Mouse (Mus musculus): ENCODE data around the gene Glb1.
"Not testable (repeated sequence)": the region's sequence is repeated elsewhere in the genome, so short reads cannot be mapped to it uniquely, and the experiment has no call there.

The Glb1 gene

DNA sequence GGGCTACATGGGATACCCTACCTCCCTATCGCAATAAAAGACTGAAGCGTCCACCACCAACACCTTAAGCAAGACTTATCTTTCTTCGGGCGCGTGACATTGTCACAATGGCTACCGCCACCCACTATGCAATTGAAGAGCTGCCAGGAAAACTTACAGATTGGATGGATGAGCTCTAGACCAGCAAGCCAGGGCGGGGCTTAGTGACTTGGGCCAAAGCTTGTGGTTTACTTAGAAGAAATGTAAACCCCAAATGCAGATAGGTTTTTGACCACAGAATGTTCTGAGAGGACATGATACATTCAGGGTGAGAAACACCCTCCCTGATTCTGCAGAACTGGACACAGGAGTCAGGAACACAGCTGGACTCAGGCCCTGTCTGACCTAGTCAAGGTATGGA, 100.2 kb downstream of the Glb1 start:
- no peak for DNase-seq (ENCODE audit: low spot score in 2 of 2)

DNA sequence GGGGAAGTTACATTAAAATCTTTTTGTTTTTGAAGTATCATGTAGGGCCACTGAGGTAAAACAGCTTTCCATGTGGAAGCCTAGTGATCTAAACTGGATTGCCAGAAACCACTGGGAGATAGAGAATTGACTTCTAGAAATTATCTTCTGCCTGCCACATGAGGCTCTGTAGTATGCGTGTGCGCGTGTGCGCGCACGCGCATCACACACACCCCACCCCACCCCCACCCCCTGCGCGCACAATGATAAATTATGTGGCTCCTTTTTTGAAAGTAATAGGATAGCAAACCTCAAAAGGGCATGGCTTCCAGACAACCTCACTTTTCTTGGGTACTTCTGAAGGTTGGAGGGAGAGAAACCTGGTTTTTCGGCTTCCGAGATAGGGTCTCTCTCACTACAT, 101.0 kb downstream of the Glb1 start:
- DNase-seq (ENCODE audit: low spot score in 2 of 2) = no peak

DNA sequence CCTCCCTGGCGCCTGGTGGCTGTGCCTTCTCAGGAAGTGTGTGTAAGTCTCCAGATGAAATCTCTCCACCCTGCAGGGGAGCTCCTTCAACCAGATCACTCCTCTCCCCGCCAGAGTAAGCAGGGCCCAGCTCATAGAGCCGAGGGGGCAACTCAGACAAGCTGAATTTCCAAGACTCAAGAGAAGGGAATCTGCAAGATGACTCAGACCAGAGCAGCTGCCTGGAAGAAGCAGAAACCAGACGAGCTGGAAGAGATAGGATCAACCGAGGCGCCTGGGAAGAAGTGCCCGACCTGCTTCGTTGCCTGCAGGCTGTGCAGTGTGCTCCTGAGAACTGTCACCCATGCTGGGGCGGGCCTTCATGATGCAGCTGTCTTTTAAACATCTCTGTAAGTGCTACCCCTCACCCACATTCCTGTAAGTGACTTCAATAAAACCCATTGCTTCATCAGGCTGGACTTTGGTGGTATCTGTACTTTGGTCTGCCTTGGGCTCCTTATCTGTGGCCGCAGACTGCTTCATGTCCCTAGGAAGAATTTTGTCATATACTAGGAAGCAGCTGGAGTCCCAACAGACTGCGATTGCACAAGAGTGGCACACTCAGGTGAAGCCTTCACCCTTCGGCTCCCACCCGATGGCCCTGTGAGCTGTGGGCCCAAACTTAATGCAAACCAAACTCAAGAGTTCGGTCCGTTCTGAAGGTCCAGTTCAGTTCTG, 102.0 kb downstream of the Glb1 start:
- no peak for DNase-seq (ENCODE audit: low spot score in 2 of 2)

DNA sequence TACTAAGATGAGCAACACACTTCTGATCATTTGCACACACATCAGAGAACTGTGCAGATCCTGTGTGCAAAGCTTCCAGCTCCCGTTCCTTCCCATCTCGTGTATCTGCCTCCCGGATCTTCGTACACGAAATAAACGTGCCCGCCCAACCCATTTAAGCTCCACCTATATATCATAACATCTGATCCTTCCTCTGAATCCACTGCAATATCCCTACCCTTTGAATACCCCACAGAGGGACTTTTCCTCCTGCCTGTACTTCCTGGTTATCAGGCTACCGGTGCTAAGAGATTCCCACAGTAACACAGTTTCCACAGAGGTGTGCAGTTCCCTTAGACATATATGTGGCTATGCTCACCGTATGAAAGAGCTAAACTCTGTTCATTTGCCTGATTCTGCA, 103.9 kb downstream of the Glb1 start, which contains the start of gene Ccr4:
TSS of gene Ccr4 (minus strand) at position 101 of the 400 bp plus-strand sequence.
- DNase-seq (ENCODE audit: low spot score in 2 of 2) = no peak

DNA sequence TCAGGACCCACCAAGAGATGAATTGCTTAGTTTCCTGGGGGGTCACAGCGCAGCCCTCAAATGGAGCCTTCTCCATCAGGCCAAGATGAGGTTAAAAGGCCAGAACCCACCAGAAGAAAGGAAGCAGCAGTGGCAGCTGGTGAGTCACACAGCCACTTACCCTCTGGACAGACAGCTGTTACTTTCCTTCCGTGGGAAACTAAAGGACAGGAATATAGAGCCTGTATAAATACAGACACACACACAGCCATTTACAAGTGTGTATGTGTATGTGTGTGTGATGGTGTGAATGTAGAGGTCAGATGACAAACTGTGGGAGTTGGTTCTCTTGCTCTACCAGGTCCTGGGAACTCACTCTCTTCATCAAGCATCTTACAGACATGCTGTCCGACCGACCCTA, 105.7 kb downstream of the Glb1 start:
- no peak for DNase-seq (ENCODE audit: low spot score in 2 of 2)

DNA sequence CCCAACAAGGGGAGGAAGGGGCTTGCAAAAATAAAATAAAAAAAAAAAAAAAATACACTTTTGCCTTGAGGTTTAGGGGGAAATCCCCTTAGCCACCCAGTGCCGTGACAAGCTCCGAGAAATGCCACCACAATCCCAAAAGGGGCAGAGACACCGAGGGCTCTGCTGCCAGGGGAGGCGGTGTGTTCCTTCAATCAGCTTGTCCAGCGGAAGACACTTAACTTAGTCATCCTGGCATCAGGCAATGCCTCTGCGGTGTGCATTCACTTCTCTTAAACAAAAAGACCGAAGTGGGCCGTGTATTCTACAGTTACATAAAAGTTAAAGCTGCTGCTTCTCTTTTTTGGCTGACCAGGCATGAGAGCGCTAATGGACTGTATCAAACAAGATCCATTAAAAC, 106.5 kb downstream of the Glb1 start:
- DNase-seq (ENCODE audit: low spot score in 2 of 2) = no peak

DNA sequence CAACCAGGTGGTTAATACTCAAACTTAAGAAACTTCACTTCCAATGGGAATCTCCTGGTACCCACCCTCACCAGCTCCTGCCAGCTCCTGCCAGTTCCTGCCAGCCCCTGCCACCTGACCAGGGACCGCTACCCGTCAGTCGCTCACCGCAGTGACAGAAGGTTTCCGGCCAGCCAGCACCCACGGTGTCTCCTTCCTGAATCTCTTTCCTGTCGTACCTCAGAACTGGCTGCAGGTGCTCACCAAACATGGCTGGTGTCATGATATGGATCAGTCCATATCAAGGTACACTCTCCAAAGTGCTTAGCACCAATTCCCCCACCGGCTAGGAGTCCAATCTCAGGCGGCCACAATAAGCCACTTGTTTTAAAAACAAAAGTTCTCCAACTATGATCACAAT, 108.9 kb downstream of the Glb1 start:
- DNase-seq (ENCODE audit: low spot score in 2 of 2) = no peak

DNA sequence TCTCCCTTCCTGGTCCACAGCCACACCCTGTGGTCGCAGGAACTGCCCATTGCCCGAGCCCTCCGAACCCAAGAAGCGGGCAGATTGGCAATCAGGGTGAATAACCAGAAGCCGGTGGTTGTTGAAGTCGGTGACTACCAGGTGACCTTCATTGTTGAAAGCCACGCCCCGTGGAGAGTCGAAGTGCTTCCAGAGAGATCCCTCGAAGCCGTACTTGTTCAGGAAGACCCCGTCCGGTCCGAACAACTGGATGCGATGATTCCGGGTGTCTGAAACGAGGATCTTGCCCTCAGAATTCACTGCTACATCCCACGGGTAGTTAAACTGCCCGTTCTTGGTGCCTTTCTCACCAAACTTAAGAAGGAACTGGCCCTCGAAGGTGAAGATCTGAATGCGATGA, 112.0 kb downstream of the Glb1 start:
- DNase-seq (ENCODE audit: low spot score in 2 of 2) = no peak

DNA sequence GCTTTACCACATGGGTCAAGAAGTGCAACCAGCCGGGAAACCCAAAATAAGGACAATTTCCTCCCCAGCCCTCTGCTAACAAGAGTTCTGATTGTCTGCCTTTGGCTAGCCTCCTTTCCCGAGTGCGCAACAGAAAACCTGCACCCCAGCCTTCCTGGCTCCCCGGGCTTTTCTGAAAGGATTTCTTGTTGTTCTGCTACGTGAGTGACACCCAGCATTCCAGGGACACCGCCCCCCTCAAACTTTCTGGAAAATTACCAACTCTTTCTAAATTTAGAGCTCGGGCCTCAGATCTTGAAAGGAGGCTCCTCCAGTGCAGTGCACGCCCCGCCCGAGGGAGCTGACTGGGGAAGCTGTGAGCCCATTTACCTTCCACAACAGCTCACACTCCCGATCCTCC, 114.5 kb downstream of the Glb1 start, which contains the start of gene C130032M10Rik:
TSS of gene C130032M10Rik (plus strand) at position 334 of the 400 bp plus-strand sequence.
- no peak for DNase-seq (ENCODE audit: low spot score in 2 of 2)

DNA sequence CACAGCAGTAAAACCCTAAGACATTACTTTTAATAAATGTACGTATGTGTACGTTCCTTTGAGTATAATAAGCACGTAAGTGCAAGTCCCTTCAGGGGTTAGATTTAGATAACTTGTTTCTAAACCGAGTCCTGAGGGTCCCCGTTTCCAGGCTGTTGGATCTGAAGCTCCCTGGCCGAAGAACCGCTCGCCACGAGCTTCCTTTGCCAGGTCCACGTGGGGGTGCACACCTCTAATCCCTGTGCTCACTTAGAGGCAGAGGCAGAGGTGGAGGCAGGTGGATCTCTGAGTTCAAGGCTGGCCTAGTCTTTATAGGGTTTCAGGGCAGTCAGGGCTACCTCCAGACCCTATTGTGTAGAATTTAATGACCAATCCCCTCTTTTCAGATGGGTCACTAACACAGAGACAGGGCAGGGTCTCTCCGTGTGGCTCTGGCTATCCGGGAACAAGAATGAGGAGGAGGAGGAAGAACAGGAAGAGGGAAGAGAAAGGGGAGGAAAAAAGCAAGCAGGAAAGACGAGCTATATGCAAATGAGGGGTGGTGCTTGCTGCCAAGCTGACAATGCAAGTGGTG, 117.1 kb downstream of the Glb1 start:
- no peak for DNase-seq (ENCODE audit: low spot score in 2 of 2)

DNA sequence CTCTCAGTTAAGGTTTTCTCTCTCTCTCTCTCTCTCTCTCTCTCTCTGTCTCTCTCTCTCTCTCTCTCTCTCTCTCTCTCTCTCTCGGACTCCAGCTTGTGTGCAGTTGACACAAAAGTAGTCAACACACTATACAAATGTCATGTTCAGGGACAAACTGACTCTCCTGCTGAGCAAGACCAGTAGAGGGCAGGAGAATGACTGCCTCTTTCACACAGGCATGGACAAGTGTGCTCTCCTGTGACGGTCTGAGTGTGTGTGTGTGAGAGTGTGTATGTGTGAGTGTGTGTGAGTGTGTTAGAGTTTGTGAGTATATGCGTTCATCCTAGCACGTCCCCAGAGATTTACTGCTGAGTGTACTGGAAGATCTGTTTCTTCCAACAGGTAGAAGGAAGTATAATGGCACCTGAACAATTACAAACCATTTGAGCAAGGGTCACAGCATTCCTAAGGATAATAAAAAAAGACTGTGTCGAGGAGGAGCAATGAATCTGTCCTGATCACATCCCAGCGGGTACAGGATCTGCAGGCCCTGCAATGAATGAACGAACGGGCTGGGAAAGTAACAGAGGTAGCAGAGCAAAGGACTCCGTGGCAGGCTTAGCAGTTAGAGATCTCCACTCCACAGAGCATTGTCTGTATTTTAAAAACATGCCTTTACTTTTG, 118.1 kb downstream of the Glb1 start:
- DNase-seq (ENCODE audit: low spot score in 2 of 2) = no peak

DNA sequence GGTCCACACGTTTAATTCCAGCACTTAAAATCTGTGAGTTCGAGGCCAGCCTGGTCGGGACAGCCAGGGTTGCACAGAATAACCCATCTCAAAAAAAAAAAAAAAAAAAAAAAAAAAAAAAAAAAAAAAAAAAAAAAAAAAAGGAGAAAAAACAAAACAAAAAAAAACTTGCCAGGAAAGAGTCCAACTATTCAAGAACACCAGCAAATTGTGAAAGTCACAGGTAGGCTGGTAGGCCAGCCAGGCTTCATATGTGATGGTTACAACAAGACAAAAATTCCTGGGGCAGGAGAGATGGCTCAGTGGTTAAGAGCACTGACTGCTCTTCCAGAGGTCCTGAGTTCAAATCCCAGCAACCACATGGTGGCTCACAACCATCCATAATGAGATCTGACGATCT, 119.7 kb downstream of the Glb1 start:
- not testable (repeated sequence) for DNase-seq (ENCODE audit: low spot score in 2 of 2)

DNA sequence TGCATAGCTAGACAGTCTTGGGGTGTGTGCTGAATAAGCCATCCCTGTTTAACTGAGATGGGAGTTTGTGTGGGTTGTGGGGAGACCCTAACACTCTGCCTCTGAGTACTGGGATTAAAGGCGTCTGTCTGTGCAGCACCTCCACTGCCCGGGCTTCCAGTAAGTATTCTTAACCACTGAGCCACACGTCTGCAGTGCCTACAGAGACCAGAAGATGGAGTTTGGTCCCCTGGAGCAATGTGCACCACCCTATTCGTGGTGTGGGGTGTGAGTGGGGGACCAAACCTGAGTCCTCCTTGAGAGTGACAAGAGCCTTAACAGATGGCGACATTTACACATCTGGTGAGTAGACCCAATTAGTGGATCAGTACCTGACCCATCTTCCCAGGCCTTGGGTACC, 121.2 kb downstream of the Glb1 start:
- DNase-seq (ENCODE audit: low spot score in 2 of 2) = no peak

DNA sequence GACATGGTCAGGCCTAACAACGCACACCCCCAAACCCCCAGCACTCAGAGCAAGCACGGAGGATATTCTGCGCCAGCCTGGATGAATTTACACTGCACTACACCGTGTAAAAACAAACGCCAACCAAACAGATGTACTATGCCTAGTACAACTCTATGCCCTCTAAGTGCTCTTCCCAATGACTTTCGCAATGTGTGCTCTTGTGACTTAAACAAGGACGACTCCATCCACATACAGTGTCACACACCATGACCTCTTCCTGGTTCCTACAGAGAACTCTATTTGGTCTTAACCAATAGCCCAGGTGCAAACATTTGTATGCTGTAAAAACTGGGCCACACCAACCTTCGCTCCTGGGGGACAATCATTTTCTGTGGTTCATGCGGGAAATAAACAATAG, 121.6 kb downstream of the Glb1 start:
- DNase-seq (ENCODE audit: low spot score in 2 of 2) = no peak
